Mouse (Mus musculus): ENCODE measurements around the gene Gstm5. TPM values are rescaled to one million over a fixed set of nuclear protein-coding genes. Genes with fewer than 3 reads are reported as not detected.

Gstm5 gene
- total RNA-seq, 2 experiments from 2014 or later: 230 TPM

GRCm38 (mm10) chr3:107917783-107918408, 22.3 kb downstream of the Gstm5 start:
- intact Hi-C loops (cut with DNase I): loop anchor here (1.0 to 5.0 kb wide), 3 partner anchors 51 to 221 kb away; partner anchors contain the start of gene Ahcyl1
- peak; percentile 44 to 62 for DNase-seq (ENCODE audit: extremely low spot score in 1 of 2, low spot score in 2 of 2)
- Histone ChIP-seq H3K27ac (no peak overlapping the region), H3K4me3 (no peak overlapping the region)
- peak; percentile 86 for TF ChIP-seq CTCF (IDR thresholded peaks at IDR 0.05)

- Histone ChIP-seq H3K27ac (no peak overlapping the region), H3K4me3 (no peak overlapping the region)
- intact Hi-C loops (cut with DNase I): no loop called here
- no peak for DNase-seq (ENCODE audit: extremely low spot score in 1 of 2, low spot score in 2 of 2)
- no peak for TF ChIP-seq CTCF (IDR thresholded peaks at IDR 0.05)
Measured at GRCm38 (mm10) chr3:107920348-107920747, 24.7 kb downstream of the Gstm5 start.

- TF ChIP-seq CTCF (IDR thresholded peaks at IDR 0.05): no peak
- intact Hi-C loops (cut with DNase I): no loop called here
Measured at GRCm38 (mm10) chr3:107925335-107925734, 29.7 kb downstream of the Gstm5 start.

GRCm38 (mm10) chr3:107927841-107928240, 32.2 kb downstream of the Gstm5 start:
- no peak for TF ChIP-seq CTCF (IDR thresholded peaks at IDR 0.05)
- no peak for DNase-seq (ENCODE audit: extremely low spot score in 1 of 2, low spot score in 2 of 2)
- H3K27ac ChIP-seq: no peak overlapping the region
- no peak overlapping the region for H3K4me3 ChIP-seq
- intact Hi-C loops (cut with DNase I): no loop called here

More at GRCm38 (mm10) chr3:107925335-107925734, 29.7 kb downstream of the Gstm5 start:
- H3K27ac ChIP-seq: no peak overlapping the region
- H3K4me3 ChIP-seq: no peak overlapping the region
- no peak for DNase-seq (ENCODE audit: extremely low spot score in 1 of 2, low spot score in 2 of 2)

- intact Hi-C loops (cut with DNase I): no loop called here
- Histone ChIP-seq H3K4me3 (no peak overlapping the region), H3K27ac (no peak overlapping the region)
- no peak for TF ChIP-seq CTCF (IDR thresholded peaks at IDR 0.05)
- no peak for DNase-seq (ENCODE audit: extremely low spot score in 1 of 2, low spot score in 2 of 2)
Measured at GRCm38 (mm10) chr3:107928691-107929090, 33.1 kb downstream of the Gstm5 start.

- intact Hi-C loops (cut with DNase I): no loop called here
- DNase-seq (ENCODE audit: extremely low spot score in 1 of 2, low spot score in 2 of 2): no peak
- H3K4me3 ChIP-seq: no peak overlapping the region
- H3K27ac ChIP-seq: no peak overlapping the region
- TF ChIP-seq CTCF (IDR thresholded peaks at IDR 0.05): no peak
Measured at GRCm38 (mm10) chr3:107929243-107929642, 33.6 kb downstream of the Gstm5 start.

GRCm38 (mm10) chr3:107929731-107930130, 34.1 kb downstream of the Gstm5 start:
- TF ChIP-seq CTCF (IDR thresholded peaks at IDR 0.05): no peak
- Histone ChIP-seq H3K27ac (no peak overlapping the region), H3K4me3 (no peak overlapping the region)
- intact Hi-C loops (cut with DNase I): loop anchor here (2.0 to 5.0 kb wide), 2 partner anchors 89 to 218 kb away; partner anchors contain the start of gene Gnai3
- no peak for DNase-seq (ENCODE audit: extremely low spot score in 1 of 2, low spot score in 2 of 2)

GRCm38 (mm10) chr3:107931134-107931533, 35.5 kb downstream of the Gstm5 start:
- no peak overlapping the region for H3K4me3 ChIP-seq
- TF ChIP-seq CTCF (IDR thresholded peaks at IDR 0.05): no peak

GRCm38 (mm10) chr3:107931670-107932069, 36.0 kb downstream of the Gstm5 start, which contains the start of gene Gstm7:
TSS of gene Gstm7 (minus strand) at chr3:107931817.
- intact Hi-C loops (cut with DNase I): loop anchor here (2.0 to 5.0 kb wide), 2 partner anchors 87 to 216 kb away; partner anchors contain the start of gene Gnai3
- DNase-seq (ENCODE audit: extremely low spot score in 1 of 2, low spot score in 2 of 2): peak; percentile 97

More at GRCm38 (mm10) chr3:107931134-107931533, 35.5 kb downstream of the Gstm5 start:
- intact Hi-C loops (cut with DNase I): loop anchor here (2.0 to 5.0 kb wide), 2 partner anchors 88 to 216 kb away; partner anchors contain the start of gene Gnai3
- no peak for DNase-seq (ENCODE audit: extremely low spot score in 1 of 2, low spot score in 2 of 2)
- H3K27ac ChIP-seq: peak overlapping the region; percentile 75

GRCm38 (mm10) chr3:107932128-107932527, 36.5 kb downstream of the Gstm5 start:
- DNase-seq (ENCODE audit: extremely low spot score in 1 of 2, low spot score in 2 of 2): no peak
- intact Hi-C loops (cut with DNase I): loop anchor here (5.0 kb wide), 1 partner anchor 215 kb away; the partner anchor contains the start of gene Gnai3
- Histone ChIP-seq H3K27ac (peak overlapping the region; percentile 42), H3K4me3 (no peak overlapping the region)
- TF ChIP-seq CTCF (IDR thresholded peaks at IDR 0.05): no peak

More at GRCm38 (mm10) chr3:107931670-107932069, 36.0 kb downstream of the Gstm5 start, which contains the start of gene Gstm7:
- TF ChIP-seq CTCF (IDR thresholded peaks at IDR 0.05): peak; percentile 37
- Histone ChIP-seq H3K27ac (peak within 1 kb of the TSS; percentile 75), H3K4me3 (peak within 1 kb of the TSS; percentile 32; the same call in 1 of the 2 replicates)

GRCm38 (mm10) chr3:107935268-107935667, 39.6 kb downstream of the Gstm5 start:
- Histone ChIP-seq H3K4me3 (no peak overlapping the region), H3K27ac (no peak overlapping the region)
- no peak for TF ChIP-seq CTCF (IDR thresholded peaks at IDR 0.05)
- intact Hi-C loops (cut with DNase I): no loop called here
- DNase-seq (ENCODE audit: extremely low spot score in 1 of 2, low spot score in 2 of 2): no peak

GRCm38 (mm10) chr3:107935888-107936287, 40.3 kb downstream of the Gstm5 start:
- Histone ChIP-seq H3K27ac (no peak overlapping the region), H3K4me3 (no peak overlapping the region)
- intact Hi-C loops (cut with DNase I): no loop called here
- DNase-seq (ENCODE audit: extremely low spot score in 1 of 2, low spot score in 2 of 2): no peak
- TF ChIP-seq CTCF (IDR thresholded peaks at IDR 0.05): no peak

Data from left cerebral cortex, adult 2 months (tissue).